Comparison of ENCODE assay signal across 12 mouse cellular contexts in genomic region chr9:62613053-62613452, GRCm38 (mm10).
DNase-seq lines count a peak whose midpoint lies in the region; ATAC-seq and TF ChIP-seq lines count a peak whose summit lies in the region.
"Had no signal": no experiment of that assay in that cellular context is flagged by ENCODE, and none has a peak within 500 bp of the region (broad histone marks: within the 10 kb centered on the region; RNA-seq: fewer than 3 reads in every experiment).

No protein-coding gene starts in this region.

- H3K36me3 ChIP-seq in kidney, embryonic 15.5 days, result no peaks in the 10 kb centered on the region
- no peaks in the 10 kb centered on the region for H3K36me3 ChIP-seq in kidney, adult 2 months (ENCODE audit: control insufficient read depth, insufficient read depth, low read length)
- no peaks in the 10 kb centered on the region for H3K36me3 ChIP-seq in embryonic facial prominence, embryonic 12.5 days
- H3K36me3 ChIP-seq in limb, embryonic 14.5 days (ENCODE audit: control insufficient read depth, insufficient read depth, low read length), result no peaks in the 10 kb centered on the region
- H3K36me3 ChIP-seq: heart, embryonic 13.5 days; midbrain, embryonic 12.5 days had no signal

- H3K9ac ChIP-seq in kidney, embryonic 15.5 days, result no peak overlapping the region
- no peak overlapping the region for H3K9ac ChIP-seq in embryonic facial prominence, embryonic 12.5 days
- no peak overlapping the region for H3K9ac ChIP-seq in limb, embryonic 14.5 days (ENCODE audit: low read depth, low read length, severe bottlenecking)
- H3K9ac ChIP-seq: heart, embryonic 13.5 days; midbrain, embryonic 12.5 days had no signal

- H3K27ac ChIP-seq in kidney, embryonic 15.5 days, result peak overlapping the region; percentile 32; the same call in 1 of the 2 replicates
- H3K27ac ChIP-seq in kidney, adult 2 months (ENCODE audit: insufficient read depth, low read depth, low read length), result no peak overlapping the region
- H3K27ac ChIP-seq in embryonic facial prominence, embryonic 12.5 days, result peak overlapping the region; percentile 75
- peak overlapping the region; percentile 63 for H3K27ac ChIP-seq in limb, embryonic 14.5 days (replicated peaks; ENCODE audit: low read depth, low read length)
- H3K27ac ChIP-seq: heart, embryonic 13.5 days; midbrain, embryonic 12.5 days had no signal

- DNase-seq in kidney, adult 2 months, result no peak
- DNase-seq in embryo, embryonic 10 days (ENCODE audit: low spot score), result peak; percentile 51
- peak; percentile 37 for DNase-seq in limb, embryonic 14.5 days (ENCODE audit: low spot score)
- DNase-seq in adrenal gland, adult 8-10 months, result no peak
- DNase-seq: cerebellum, adult 9-10 months; liver; thymus, postnatal 4 days had no signal

- H3K4me3 ChIP-seq in kidney, embryonic 15.5 days (replicated peaks), result no peak overlapping the region
- no peak overlapping the region for H3K4me3 ChIP-seq in kidney, adult 2 months (ENCODE audit: insufficient read depth, low read depth, low read length)
- no peak overlapping the region for H3K4me3 ChIP-seq in embryonic facial prominence, embryonic 12.5 days
- no peak overlapping the region for H3K4me3 ChIP-seq in limb, embryonic 14.5 days (replicated peaks; ENCODE audit: low read length)
- H3K4me3 ChIP-seq: heart, embryonic 13.5 days; midbrain, embryonic 12.5 days had no signal

- no peak overlapping the region for H3K4me2 ChIP-seq in kidney, embryonic 15.5 days
- H3K4me2 ChIP-seq in embryonic facial prominence, embryonic 12.5 days (replicated peaks), result no peak overlapping the region
- no peak overlapping the region for H3K4me2 ChIP-seq in limb, embryonic 14.5 days (replicated peaks; ENCODE audit: low read depth, low read length, severe bottlenecking)
- H3K4me2 ChIP-seq: heart, embryonic 13.5 days; midbrain, embryonic 12.5 days had no signal

- TF ChIP-seq POLR2A in kidney, adult 2 months (IDR thresholded peaks at IDR 0.05; ENCODE audit: low read depth, low read length), result no peak
- TF ChIP-seq POLR2A in limb, embryonic 14.5 days (IDR thresholded peaks at IDR 0.05; ENCODE audit: borderline replicate concordance, extremely low read depth, insufficient read depth, insufficient read length), result no peak

- no peaks in the 10 kb centered on the region for H3K27me3 ChIP-seq in kidney, embryonic 15.5 days
- H3K27me3 ChIP-seq in kidney, adult 2 months (replicated peaks; ENCODE audit: control insufficient read depth, insufficient read depth, low read length), result no peaks in the 10 kb centered on the region
- H3K27me3 ChIP-seq in embryonic facial prominence, embryonic 12.5 days, result no peaks in the 10 kb centered on the region
- no peaks in the 10 kb centered on the region for H3K27me3 ChIP-seq in limb, embryonic 14.5 days (ENCODE audit: control insufficient read depth, insufficient read depth, low read length)
- H3K27me3 ChIP-seq: heart, embryonic 13.5 days; midbrain, embryonic 12.5 days had no signal

- H3K4me1 ChIP-seq in kidney, embryonic 15.5 days, result peaks cover 9% of the 10 kb centered on the region
- H3K4me1 ChIP-seq in kidney, adult 2 months (ENCODE audit: control insufficient read depth, insufficient read depth, low read length), result no peaks in the 10 kb centered on the region
- peaks cover 24% of the 10 kb centered on the region; the same call in 1 of the 2 replicates for H3K4me1 ChIP-seq in embryonic facial prominence, embryonic 12.5 days
- H3K4me1 ChIP-seq in limb, embryonic 14.5 days (ENCODE audit: control insufficient read depth, insufficient read depth, low read length), result peaks cover 31% of the 10 kb centered on the region

- 0 out of 2 replicates have a peak, but pooled peaks cover 3% of the 10 kb centered on the region for H3K9me3 ChIP-seq in kidney, embryonic 15.5 days (replicated peaks)
- H3K9me3 ChIP-seq in embryonic facial prominence, embryonic 12.5 days, result no peaks in the 10 kb centered on the region
- H3K9me3 ChIP-seq in limb, embryonic 14.5 days (ENCODE audit: control insufficient read depth, low read length), result peaks cover 10% of the 10 kb centered on the region; the same call in 1 of the 2 replicates

- 63% methylated on average over 2 of the region's 2 CpGs for WGBS in kidney, embryonic 15.5 days
- WGBS in kidney, adult 2 months, result 81% methylated on average over 2 of the region's 2 CpGs
- WGBS in embryonic facial prominence, embryonic 12.5 days, result 37% methylated on average over 2 of the region's 2 CpGs
- 28% methylated on average over 2 of the region's 2 CpGs for WGBS in limb, embryonic 14.5 days

- TF ChIP-seq CTCF in kidney, adult 2 months (conservative IDR thresholded peaks at IDR 0.05; ENCODE audit: insufficient read depth, insufficient read length, low read depth, low read length), result no peak

- no peak for ATAC-seq in kidney, embryonic 15.5 days (replicated peaks; ENCODE audit: low FRiP score)
- peak; percentile 69 for ATAC-seq in embryonic facial prominence, embryonic 12.5 days (ENCODE audit: insufficient number of reproducible peaks, insufficient read depth, low FRiP score, low TSS enrichment)
- ATAC-seq in limb, embryonic 14.5 days (ENCODE audit: low FRiP score, low read depth), result 0 out of 2 replicates have a peak, but pooled peaks have one; percentile 7
- ATAC-seq in erythroid progenitor cell, adult 5-6 weeks (replicated peaks; ENCODE audit: low FRiP score, poor library complexity, severe bottlenecking), result no peak

Comparison
In these comparisons a context has a peak if more than half of its experiments do, and no peak if none do; other contexts are left out.
1. ATAC-seq: peak in embryonic facial prominence, embryonic 12.5 days (single experiment) and limb, embryonic 14.5 days (single experiment); none in kidney, embryonic 15.5 days (single experiment) and erythroid progenitor cell, adult 5-6 weeks (single experiment).
2. DNase-seq: peak in embryo, embryonic 10 days (single experiment) and limb, embryonic 14.5 days (single experiment); none in kidney, adult 2 months (single experiment) and adrenal gland, adult 8-10 months (single experiment).